Mouse (Mus musculus) c-Kit-positive CD71-negative TER-119-negative erythroid progenitor cells, embryonic 14.5 days (primary cell): ENCODE results near the gene Ypel3.

Experiments used
- DNase-seq: peaks from one replicate; pipeline ENCODE4 v3.0.0-alpha.2; 2013; ENCODE audit warnings: low read depth

Ypel3 gene

GRCm38 (mm10) chr7:126815726-126816222 lies 39.0 kb downstream of the Ypel3 start:
- DNase-seq, result no peak

- DNase-seq, result no peak
Measured at GRCm38 (mm10) chr7:126816494-126816893, 39.7 kb downstream of the Ypel3 start.

- no peak for DNase-seq
Measured at GRCm38 (mm10) chr7:126817595-126817994, 40.8 kb downstream of the Ypel3 start.

- no peak for DNase-seq
Measured at GRCm38 (mm10) chr7:126818818-126819217, 42.1 kb downstream of the Ypel3 start.

GRCm38 (mm10) chr7:126821835-126822511 lies 45.2 kb downstream of the Ypel3 start:
- DNase-seq, result peak; percentile 86

- no peak for DNase-seq
Measured at GRCm38 (mm10) chr7:126822741-126823140, 46.0 kb downstream of the Ypel3 start.

GRCm38 (mm10) chr7:126823202-126823711 lies 46.5 kb downstream of the Ypel3 start:
- no peak for DNase-seq

- DNase-seq, result no peak
Measured at GRCm38 (mm10) chr7:126823940-126824339, 47.2 kb downstream of the Ypel3 start.

GRCm38 (mm10) chr7:126825403-126825802 lies 48.6 kb downstream of the Ypel3 start:
- no peak for DNase-seq

GRCm38 (mm10) chr7:126825952-126826351 lies 49.2 kb downstream of the Ypel3 start:
- no peak for DNase-seq
